Mouse (Mus musculus): ENCODE data around the gene Gm11032.
"Not testable (repeated sequence)": the region's sequence is repeated elsewhere in the genome, so short reads cannot be mapped to it uniquely, and the experiment has no call there.

The Gm11032 gene

DNA sequence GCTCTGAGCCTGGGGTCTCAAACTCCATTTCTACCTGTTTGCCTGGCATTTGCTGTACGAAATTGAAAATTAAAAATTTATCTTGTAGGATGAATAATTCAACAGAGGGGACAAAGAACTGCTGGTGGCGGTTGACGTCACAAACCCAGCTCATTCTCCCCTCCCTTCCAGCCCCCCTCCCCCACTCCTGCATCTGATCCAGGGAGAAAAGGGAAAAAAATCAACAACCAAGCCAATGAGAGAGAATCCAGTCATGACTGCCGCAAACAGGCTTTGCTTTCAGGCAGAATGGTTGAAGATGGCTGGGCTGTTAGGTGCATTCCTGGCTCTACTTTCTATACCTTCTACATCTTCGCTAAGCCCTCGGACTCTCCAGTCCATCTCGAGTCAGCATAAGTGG, 6.1 kb downstream of the Gm11032 start:
- no peak for DNase-seq (ENCODE audit: low read depth)

DNA sequence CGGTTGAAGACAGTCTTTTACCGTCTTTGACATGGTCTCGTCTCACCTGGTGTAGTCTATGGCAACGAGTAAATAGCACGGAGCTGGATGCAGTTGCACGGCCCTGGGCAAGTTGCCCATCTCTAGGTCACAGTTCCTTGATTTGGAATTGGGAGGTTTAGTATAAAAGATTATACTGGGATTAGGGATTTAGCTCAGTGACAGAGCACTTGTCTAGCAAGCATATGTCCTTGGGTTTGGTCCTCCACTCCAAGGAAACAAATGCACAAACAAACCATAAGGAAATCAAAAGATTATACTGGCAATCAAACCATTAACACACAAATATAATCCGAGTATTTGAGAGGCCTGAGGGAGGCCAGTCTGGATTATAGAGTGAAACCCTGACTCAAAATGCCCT, 7.8 kb downstream of the Gm11032 start:
- no peak for DNase-seq (ENCODE audit: low read depth)

DNA sequence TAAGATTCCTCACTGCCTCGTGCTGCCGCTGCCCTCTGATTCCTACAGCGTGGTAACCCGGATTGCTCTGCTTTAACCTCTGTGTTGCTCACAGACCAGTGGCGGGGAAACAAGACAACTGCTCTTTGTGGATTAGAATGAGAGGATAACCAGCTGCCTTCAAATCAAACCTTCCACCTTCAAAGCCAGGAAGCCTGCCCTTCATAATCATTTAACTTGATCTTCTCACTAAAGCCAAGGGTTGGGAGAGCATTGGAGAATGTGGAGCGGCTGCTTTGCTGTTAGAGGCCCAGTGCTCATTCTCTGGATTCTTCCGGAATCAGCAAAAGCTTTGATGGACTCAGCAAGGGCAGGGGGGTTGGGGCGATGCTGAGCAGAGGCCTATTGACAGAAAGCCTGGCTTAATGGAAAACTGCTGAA, 10.0 kb downstream of the Gm11032 start:
- no peak for DNase-seq (ENCODE audit: low read depth)

DNA sequence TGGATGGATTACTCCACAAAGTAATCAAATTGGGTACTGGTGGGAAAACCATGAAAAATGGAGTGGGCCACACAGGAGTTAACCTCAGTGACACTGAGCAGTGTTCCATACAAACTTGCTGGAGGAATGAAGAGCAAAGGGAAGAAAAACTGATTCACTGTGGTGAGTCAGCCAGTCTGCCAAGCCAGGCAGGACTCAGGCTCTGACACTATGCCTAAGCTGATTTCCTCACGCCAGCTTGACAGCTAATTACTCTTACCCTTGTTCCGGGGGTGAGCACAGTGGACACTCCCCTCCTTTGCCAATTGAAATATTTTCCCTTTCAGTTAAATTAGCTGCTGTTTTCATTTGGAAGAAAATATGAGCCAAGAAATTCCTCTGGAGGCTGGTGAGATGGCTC, 13.6 kb downstream of the Gm11032 start:
- DNase-seq (ENCODE audit: low read depth): peak; percentile 52

DNA sequence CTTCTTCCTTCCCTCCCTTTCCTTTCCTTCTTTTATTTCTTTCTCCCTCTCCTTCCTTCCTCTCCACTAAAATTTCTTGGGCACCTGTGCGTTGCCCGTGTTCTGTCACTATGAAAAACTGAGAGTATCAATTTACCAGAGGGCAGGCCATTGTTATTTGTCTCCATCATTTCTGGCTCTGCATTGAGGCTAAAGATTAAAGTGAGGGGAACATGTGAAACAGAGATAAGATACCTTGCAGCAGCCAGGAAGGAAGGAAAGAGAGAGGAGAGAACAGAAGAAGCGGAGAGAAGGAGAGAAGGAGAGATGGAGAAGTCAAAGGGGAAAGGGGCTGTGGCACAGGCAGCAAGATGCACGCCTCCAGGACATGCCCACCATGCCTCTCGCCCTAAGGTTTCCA, 14.5 kb downstream of the Gm11032 start:
- DNase-seq (ENCODE audit: low read depth): no peak

DNA sequence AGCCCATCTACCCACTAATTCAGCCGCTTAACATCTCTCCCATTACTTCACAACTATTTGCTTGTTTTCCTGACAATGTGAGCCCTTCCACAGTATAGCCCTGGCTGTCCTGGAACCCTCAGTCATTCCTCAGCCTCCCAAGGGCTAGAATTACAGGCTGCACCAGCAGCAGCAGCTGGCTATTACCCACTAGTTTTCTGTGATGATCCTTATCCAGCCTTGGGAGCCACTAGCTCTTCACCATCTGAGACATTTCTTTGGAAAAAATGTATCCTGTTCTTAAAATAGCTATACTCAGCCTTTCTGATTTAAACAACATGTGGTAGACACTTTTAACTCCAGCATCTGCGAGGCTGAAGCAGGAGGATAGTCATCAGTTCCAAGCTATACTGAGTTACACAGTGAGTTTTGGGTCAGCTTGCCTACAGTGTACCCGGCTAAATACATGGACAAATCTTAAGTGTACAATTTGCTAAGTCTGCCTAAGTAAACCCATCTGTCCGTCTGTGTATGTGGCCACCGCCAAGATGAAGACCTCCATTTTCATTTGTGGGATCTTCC, 17.0 kb downstream of the Gm11032 start:
- DNase-seq (ENCODE audit: low read depth): peak; percentile 64

DNA sequence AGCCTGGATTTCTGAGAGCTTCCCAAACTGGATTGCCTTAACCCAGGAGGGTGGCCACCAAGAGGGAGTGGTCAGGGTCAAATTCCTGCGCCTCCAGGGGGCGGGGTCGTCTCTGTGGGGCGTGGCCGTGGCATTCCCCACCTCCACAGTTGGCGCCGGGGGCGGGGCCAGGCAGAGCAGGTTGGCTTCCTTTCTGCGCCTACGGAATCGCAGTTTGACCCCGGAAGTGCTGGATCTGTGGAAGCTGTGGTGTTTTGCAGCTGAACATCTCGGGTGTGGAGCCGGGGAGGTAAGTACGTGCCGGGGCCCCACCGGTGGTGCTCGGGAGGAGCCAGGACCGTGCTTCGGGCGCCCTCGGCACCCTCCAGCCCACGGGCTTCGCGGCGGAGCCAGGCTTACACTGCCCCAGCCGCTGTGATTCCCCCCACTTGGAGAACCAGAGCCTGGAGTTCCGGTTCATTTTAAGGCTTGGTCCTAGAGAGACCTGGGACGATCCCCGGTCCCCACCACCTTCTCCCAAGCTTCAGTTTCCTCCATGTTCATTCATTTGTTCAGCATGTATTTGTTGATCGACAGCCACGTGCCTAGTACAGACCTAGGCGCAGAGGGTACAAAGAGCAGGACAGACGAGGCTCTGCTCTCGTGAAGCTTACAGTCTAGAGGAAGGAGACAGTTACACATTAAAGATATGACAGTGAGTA, 17.8 kb downstream of the Gm11032 start, which contains the start of gene Ascc2:
Ascc2 (plus strand) TSS at position 214 of the 701 bp plus-strand sequence.
- peak; percentile 98 for DNase-seq (ENCODE audit: low read depth)

DNA sequence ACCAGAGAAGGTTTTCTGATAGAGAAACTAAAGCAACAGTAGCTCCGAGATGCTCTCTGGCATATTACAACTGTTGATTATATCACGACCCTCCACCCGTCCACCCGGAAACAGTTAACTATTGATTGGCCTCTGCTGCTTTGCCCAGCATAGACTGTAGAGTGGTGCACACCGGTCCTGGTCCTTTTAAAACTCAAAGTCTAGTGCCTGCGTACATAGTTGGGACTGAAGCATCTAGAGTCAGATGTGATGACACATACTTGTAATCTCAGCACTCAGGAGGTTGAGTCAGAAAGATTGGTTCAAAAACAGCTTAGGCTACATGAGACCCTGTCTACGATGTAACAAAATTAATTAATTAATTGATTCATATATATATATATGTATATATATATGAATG, 18.4 kb downstream of the Gm11032 start:
- peak; percentile 21 for DNase-seq (ENCODE audit: low read depth)

DNA sequence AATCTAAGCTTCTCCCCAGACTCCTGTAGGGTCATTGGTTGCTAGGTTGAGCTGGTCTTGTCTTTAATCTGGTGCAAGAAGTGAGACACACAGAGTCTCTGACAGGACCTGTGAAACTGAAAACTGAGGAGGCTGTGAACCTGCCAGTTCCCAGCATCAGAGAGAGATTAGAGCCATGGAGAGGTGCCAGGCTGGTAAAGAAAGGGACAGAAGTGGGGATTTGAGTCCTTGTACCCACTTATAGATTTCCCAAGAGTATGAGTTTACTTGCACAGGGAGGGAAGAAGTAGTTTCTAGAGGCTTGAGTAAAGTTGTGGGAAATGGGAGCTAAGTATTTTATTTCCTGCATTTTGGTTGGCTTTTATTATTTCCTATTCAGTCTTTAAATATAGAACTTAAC, 21.3 kb downstream of the Gm11032 start:
- no peak for DNase-seq (ENCODE audit: low read depth)

DNA sequence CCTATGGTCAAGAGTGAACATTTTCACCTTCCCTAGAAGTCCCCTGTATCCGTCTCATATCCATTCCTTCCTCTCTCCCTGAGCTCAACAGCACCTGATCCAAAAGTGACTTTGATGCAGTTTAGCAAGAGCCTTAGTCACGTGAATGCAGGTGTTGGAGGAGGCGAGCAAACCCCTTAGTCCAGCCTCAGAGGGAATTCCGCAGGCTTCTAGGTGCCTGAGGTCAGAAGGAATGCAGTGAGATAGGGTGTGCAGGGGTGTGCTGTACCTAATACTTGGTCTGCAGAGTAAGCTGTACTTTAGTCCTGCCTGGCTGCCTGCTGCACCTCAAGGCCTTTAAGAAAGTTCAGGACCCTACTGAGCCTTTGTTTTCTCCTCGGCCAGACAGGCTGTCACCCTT, 23.9 kb downstream of the Gm11032 start:
- DNase-seq (ENCODE audit: low read depth): no peak

DNA sequence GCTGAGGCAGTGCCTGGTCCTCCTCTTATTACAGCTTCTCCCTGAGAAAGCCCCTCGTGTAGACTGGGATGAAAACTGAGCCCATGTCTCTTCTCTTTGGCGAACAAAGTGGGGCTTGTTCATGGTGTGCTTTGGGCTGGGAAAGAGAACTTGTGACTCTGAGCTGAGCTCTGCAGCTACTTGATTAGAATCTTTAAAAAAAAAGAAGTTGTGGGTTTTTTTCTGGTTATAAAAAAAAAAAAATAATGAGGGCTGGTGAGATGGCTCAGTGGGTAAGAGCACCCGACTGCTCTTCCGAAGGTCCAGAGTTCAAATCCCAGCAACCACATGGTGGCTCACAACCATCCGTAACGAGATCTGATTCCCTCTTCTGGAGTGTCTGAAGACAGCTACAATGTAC, 25.3 kb downstream of the Gm11032 start:
- not testable (repeated sequence) for DNase-seq (ENCODE audit: low read depth)

DNA sequence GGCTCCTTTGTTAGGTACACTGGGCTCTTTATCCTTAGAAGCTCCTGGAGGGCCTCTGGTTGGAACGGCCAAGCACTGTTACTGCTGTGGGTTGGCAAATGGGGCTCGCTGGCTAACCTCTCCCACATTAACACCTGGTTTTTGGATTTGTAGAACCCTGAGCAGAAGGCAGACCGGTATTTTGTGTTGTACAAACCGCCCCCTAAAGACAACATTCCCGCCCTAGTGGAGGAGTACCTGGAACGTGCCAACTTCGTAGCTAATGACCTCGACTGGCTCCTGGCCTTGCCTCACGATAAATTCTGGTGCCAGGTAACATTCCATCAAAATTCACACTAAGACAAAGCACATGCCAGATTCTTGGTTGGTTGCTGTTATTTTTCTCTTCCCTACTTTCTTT, 26.5 kb downstream of the Gm11032 start:
- DNase-seq (ENCODE audit: low read depth): no peak

DNA sequence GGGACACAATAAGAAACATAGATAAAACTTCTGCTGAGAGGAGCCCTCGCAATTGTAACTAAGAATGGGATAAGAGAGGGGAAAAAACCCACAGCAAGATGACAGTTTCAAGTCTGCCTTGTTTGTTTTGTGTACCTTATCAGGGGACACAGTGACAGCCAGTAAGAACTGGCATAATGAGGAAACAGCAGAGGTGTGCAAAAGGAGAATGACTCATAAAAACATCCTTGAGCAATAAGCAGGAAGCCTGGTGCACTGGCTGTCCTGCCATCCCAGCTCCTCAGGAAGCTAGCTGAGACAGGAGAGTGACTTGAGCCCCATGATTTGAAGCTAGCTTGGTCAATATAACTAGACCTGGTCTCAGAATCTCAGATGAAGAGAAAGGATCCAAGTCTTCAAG, 40.0 kb downstream of the Gm11032 start:
- DNase-seq (ENCODE audit: low read depth): no peak

DNA sequence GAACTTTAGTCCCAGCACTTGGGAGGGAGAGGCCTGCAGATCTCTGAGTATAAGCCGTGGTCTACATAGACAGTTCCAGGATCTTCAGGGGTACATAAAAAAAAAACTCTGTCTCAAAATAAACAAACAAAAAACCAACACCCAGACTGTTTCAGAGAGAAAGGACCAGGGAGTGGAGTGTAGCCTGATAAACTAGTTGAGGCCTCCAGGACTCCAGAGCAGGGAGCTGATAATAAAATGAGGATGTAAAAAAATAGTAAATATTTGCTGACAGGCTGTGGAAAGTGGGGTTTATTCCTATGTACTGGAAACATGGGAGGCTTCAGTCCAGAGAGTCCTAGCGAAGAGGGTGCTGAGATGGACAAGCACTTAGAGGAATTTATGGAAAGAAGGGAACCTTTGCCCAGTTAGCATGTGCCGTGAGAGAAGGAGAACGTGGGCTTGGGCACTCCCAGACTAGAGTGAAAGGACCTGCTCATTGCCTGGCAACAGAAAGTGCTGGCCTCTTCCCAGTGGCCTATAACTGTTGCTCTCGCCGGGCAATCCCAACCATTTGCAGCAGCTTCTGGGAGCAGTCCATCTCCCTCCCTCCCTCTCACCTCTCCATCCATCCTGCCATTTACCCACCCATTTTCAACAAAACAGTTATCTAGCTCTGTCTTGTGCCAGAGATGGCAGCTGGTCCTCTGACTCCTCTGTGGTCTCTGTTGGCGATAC, 40.6 kb downstream of the Gm11032 start:
- DNase-seq (ENCODE audit: low read depth): no peak

DNA sequence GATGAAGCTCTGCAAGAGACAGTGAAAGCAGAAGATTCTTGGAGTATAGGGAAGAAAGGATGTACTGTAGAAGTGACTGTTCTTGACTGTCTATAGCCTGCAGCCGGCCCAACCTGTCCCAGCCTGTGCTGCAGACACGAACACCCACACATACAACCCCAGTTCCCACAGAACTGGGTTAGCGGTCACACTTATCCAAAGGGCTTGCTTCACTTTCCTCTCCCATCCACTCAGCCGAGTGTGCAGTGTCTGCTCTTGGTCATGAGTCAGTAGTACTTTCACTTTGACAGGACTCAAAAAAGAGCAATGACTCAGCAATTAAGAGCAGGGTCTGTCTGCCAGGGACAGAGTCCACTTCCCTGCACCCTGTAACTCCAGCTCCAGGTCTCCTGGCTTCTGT, 41.5 kb downstream of the Gm11032 start:
- DNase-seq (ENCODE audit: low read depth): peak; percentile 82

DNA sequence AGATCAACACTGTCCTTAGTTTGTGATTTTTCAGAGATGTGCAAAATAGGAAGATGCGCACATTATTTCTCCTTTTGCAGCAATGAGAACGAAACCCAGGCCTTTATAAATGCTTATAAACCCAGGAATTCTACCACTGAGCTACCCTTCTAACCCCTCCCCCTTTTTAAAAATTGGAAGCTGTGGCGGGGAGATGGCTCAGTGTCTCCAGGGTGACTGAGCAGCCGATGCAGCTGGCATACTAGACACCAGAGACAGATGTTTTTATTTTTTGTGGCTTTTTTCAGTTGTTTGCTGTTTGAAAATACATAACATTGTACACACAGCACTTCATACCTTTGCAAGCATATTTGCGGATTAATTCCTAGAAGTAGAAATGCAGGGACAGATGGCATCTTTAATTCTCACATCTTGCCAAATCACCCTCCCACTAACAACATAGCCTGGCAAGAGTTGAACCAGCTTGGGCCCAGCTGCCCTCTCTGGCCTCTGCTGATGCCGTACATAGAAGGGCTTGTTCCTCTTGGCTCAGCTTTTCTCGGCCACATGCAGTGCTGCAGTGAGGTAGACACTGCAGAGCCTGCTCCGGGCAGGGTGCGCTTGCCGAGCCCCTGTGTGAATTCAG, 42.1 kb downstream of the Gm11032 start:
- DNase-seq (ENCODE audit: low read depth): no peak

DNA sequence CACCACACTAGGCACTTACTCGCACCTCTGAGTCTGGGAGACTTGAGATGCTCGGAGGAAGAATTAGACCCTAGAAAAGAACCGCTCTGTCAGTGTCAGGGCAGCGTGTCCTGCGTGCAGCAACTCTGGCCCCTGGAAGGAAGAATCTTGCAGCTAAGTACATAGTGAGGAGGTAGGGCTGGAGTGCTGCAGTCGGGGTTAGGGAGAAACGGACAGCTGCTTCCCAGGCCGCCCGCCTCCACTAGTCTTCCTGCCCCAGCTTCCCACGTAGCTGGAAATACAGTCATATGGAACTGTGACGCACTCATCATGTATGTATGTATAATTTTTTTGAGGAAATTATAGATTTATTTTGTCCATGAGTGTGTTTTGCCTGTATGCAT, 42.6 kb downstream of the Gm11032 start:
- no peak for DNase-seq (ENCODE audit: low read depth)
